In the genomic region with DNA sequence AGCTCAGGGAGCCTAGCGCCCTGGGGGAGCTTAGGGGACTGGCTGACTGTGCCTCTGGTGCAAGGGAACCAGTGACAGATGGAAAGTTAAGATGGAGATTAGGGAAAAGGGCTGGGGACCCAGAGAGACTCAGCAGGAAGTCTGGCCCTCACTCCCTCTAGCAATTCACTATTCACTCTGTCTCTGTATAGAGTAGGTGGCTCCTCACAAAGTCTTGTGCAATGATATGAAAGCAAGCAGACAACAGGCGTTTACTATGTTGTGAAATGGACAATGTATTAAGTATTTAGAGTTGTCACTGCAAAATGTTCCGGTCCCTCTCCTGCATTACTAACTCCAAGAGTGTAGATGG, we compare ENCODE assay signal across 8 mouse cellular contexts. TPM values are rescaled to one million over a fixed set of nuclear protein-coding genes. Genes with fewer than 3 reads are reported as not detected.
DNase-seq lines count a peak whose midpoint lies in the region; ATAC-seq lines count a peak whose summit lies in the region.

No protein-coding gene starts in this region.

- no peak for DNase-seq in kidney, adult 11 months
- no peak for DNase-seq in embryonic facial prominence, embryonic 11.5 days (ENCODE audit: low spot score)
- DNase-seq in adrenal gland, postnatal 14 days: no peak
- no peak for DNase-seq in spleen, postnatal 36 days (ENCODE audit: low spot score in 2 of 2)
- no peak for DNase-seq in testis, postnatal 14 days (ENCODE audit: low spot score)

- no peaks in the 10 kb centered on the region for H3K36me3 ChIP-seq in kidney, embryonic 14.5 days (ENCODE audit: control insufficient read depth, insufficient read depth, low read length)
- H3K36me3 ChIP-seq in embryonic facial prominence, embryonic 11.5 days (replicated peaks; ENCODE audit: control insufficient read depth, insufficient read depth, low read depth, low read length): no peaks in the 10 kb centered on the region
- no peaks in the 10 kb centered on the region for H3K36me3 ChIP-seq in hindbrain, embryonic 16.5 days (ENCODE audit: control insufficient read depth, insufficient read depth, low read length)
- no peaks in the 10 kb centered on the region for H3K36me3 ChIP-seq in midbrain, embryonic 13.5 days

- H3K9ac ChIP-seq in kidney, embryonic 14.5 days (ENCODE audit: low read depth, low read length): peak overlapping the region; percentile 61; the same call in 1 of the 2 replicates
- peak overlapping the region; percentile 64 for H3K9ac ChIP-seq in embryonic facial prominence, embryonic 11.5 days (replicated peaks; ENCODE audit: low read length)
- H3K9ac ChIP-seq in hindbrain, embryonic 16.5 days (ENCODE audit: low read depth, low read length): peak overlapping the region; percentile 87
- H3K9ac ChIP-seq in midbrain, embryonic 13.5 days (replicated peaks): peak overlapping the region; percentile 79

- WGBS in kidney, embryonic 14.5 days: 48% methylated on average over 3 of the region's 3 CpGs
- 44% methylated on average over 3 of the region's 3 CpGs for WGBS in embryonic facial prominence, embryonic 11.5 days
- WGBS in hindbrain, embryonic 16.5 days: 42% methylated on average over 3 of the region's 3 CpGs
- 41% methylated on average over 3 of the region's 3 CpGs for WGBS in midbrain, embryonic 13.5 days

- H3K9me3 ChIP-seq in kidney, embryonic 14.5 days (ENCODE audit: control insufficient read depth, low read length): no peaks in the 10 kb centered on the region
- H3K9me3 ChIP-seq in embryonic facial prominence, embryonic 11.5 days (replicated peaks; ENCODE audit: control insufficient read depth, low read length): no peaks in the 10 kb centered on the region
- no peaks in the 10 kb centered on the region for H3K9me3 ChIP-seq in hindbrain, embryonic 16.5 days (ENCODE audit: control insufficient read depth, low read length)
- H3K9me3 ChIP-seq in midbrain, embryonic 13.5 days: no peaks in the 10 kb centered on the region

- H3K4me2 ChIP-seq in kidney, embryonic 14.5 days (replicated peaks; ENCODE audit: low read depth, low read length): peak overlapping the region; percentile 83
- H3K4me2 ChIP-seq in embryonic facial prominence, embryonic 11.5 days (ENCODE audit: low read depth, low read length): peak overlapping the region; percentile 78
- H3K4me2 ChIP-seq in hindbrain, embryonic 16.5 days (ENCODE audit: low read length): peak overlapping the region; percentile 63
- peak overlapping the region; percentile 88 for H3K4me2 ChIP-seq in midbrain, embryonic 13.5 days (replicated peaks)

- no peaks in the 10 kb centered on the region for H3K4me1 ChIP-seq in kidney, embryonic 14.5 days (ENCODE audit: control insufficient read depth, insufficient read depth, low read length)
- H3K4me1 ChIP-seq in embryonic facial prominence, embryonic 11.5 days (ENCODE audit: control insufficient read depth, insufficient read depth, low read length): no peaks in the 10 kb centered on the region
- peaks cover 2% of the 10 kb centered on the region for H3K4me1 ChIP-seq in hindbrain, embryonic 16.5 days (ENCODE audit: control insufficient read depth, insufficient read depth, low read depth, low read length)
- H3K4me1 ChIP-seq in midbrain, embryonic 13.5 days (replicated peaks): peaks cover 11% of the 10 kb centered on the region

- no peak overlapping the region for H3K27ac ChIP-seq in kidney, embryonic 14.5 days (ENCODE audit: low read depth, low read length)
- H3K27ac ChIP-seq in embryonic facial prominence, embryonic 11.5 days (replicated peaks; ENCODE audit: low read depth, low read length): no peak overlapping the region
- H3K27ac ChIP-seq in hindbrain, embryonic 16.5 days (ENCODE audit: low read depth, low read length): peak overlapping the region; percentile 90
- peak overlapping the region; percentile 70 for H3K27ac ChIP-seq in midbrain, embryonic 13.5 days

- H3K27me3 ChIP-seq in kidney, embryonic 14.5 days (ENCODE audit: control insufficient read depth, insufficient read depth, low read length): no peaks in the 10 kb centered on the region
- H3K27me3 ChIP-seq in embryonic facial prominence, embryonic 11.5 days (ENCODE audit: control insufficient read depth, insufficient read depth, low read length): no peaks in the 10 kb centered on the region
- H3K27me3 ChIP-seq in hindbrain, embryonic 16.5 days (replicated peaks; ENCODE audit: control insufficient read depth, insufficient read depth, low read length): no peaks in the 10 kb centered on the region
- no peaks in the 10 kb centered on the region for H3K27me3 ChIP-seq in midbrain, embryonic 13.5 days

- H3K4me3 ChIP-seq in kidney, embryonic 14.5 days (ENCODE audit: low read length): peak overlapping the region; percentile 42
- peak overlapping the region; percentile 31 for H3K4me3 ChIP-seq in embryonic facial prominence, embryonic 11.5 days (ENCODE audit: low read depth, low read length)
- H3K4me3 ChIP-seq in hindbrain, embryonic 16.5 days (ENCODE audit: low read length): peak overlapping the region; percentile 67
- H3K4me3 ChIP-seq in midbrain, embryonic 13.5 days (replicated peaks): peak overlapping the region; percentile 57

- no peak for ATAC-seq in kidney, embryonic 14.5 days (ENCODE audit: low FRiP score, low TSS enrichment)
- ATAC-seq in embryonic facial prominence, embryonic 11.5 days (replicated peaks; ENCODE audit: insufficient number of reproducible peaks, low FRiP score, low TSS enrichment, low read depth): no peak
- no peak; the same call in 1 of the 2 replicates for ATAC-seq in hindbrain, embryonic 16.5 days
- no peak for ATAC-seq in midbrain, embryonic 13.5 days

RNA-seq across cellular contexts. Expression of gene Gprin3, which starts 0.4 kb away (rescaled TPM):
- polyA plus RNA-seq in kidney, embryonic 14.5 days (2014; fragmentation: Nextera tagmentation; extraction: Ambion mirVana): 1.1 and 1.4 TPM in 2 replicates
- 0.36 and 0.62 TPM in 2 replicates for polyA plus RNA-seq in embryonic facial prominence, embryonic 11.5 days (2014; fragmentation: Nextera tagmentation; extraction: Ambion mirVana)
- polyA plus RNA-seq in hindbrain, embryonic 16.5 days (2015; fragmentation: Nextera tagmentation; extraction: Ambion mirVana): 9.9 and 13.0 TPM in 2 replicates
- 1.8 and 2.2 TPM in 2 replicates for polyA plus RNA-seq in midbrain, embryonic 13.5 days (2015; fragmentation: Nextera tagmentation; extraction: Ambion mirVana)
- 2.8 and 4.7 TPM in 2 replicates for total RNA-seq in adrenal gland, postnatal 14 days (2021)

Comparison
In these comparisons a context has a peak if more than half of its experiments do, and no peak if none do; other contexts are left out.
1. H3K27ac ChIP-seq: peak in hindbrain, embryonic 16.5 days (single experiment) and midbrain, embryonic 13.5 days (single experiment); none in kidney, embryonic 14.5 days (single experiment) and embryonic facial prominence, embryonic 11.5 days (single experiment).
2. Peak in every context shown above with its lines, with median percentiles within 50 percentile points of each other: H3K4me2 ChIP-seq, H3K4me3 ChIP-seq and H3K9ac ChIP-seq.